Mouse (Mus musculus): ENCODE results near the gene Decr2.
"Not testable (repeated sequence)": the region's sequence is repeated elsewhere in the genome, so short reads cannot be mapped to it uniquely, and the experiment has no call there.

Gene Decr2

GRCm38 (mm10) chr17:26057787-26058567 lies 32.2 kb downstream of the Decr2 start:
- DNase-seq (ENCODE audit: inconsistent ontology term), result no peak

GRCm38 (mm10) chr17:26057278-26057677 lies 32.9 kb downstream of the Decr2 start:
- no peak for DNase-seq (ENCODE audit: inconsistent ontology term)

- no peak for DNase-seq (ENCODE audit: inconsistent ontology term)
Measured at GRCm38 (mm10) chr17:26055164-26055563, 35.0 kb downstream of the Decr2 start.

- no peak for DNase-seq (ENCODE audit: inconsistent ontology term)
Measured at GRCm38 (mm10) chr17:26054133-26054845, 35.8 kb downstream of the Decr2 start.

- no peak for DNase-seq (ENCODE audit: inconsistent ontology term)
Measured at GRCm38 (mm10) chr17:26052706-26053105, 37.4 kb downstream of the Decr2 start.

GRCm38 (mm10) chr17:26052074-26052473 lies 38.1 kb downstream of the Decr2 start:
- DNase-seq (ENCODE audit: inconsistent ontology term), result no peak

- no peak for DNase-seq (ENCODE audit: inconsistent ontology term)
Measured at GRCm38 (mm10) chr17:26048118-26048517, 42.0 kb downstream of the Decr2 start.

GRCm38 (mm10) chr17:26046253-26046997 lies 43.7 kb downstream of the Decr2 start:
- DNase-seq (ENCODE audit: inconsistent ontology term), result no peak

GRCm38 (mm10) chr17:26045285-26045684 lies 44.9 kb downstream of the Decr2 start:
- peak; percentile 21 for DNase-seq (ENCODE audit: inconsistent ontology term)

GRCm38 (mm10) chr17:26043249-26043636 lies 46.9 kb downstream of the Decr2 start:
- peak; percentile 90 for DNase-seq (ENCODE audit: inconsistent ontology term)

- DNase-seq (ENCODE audit: inconsistent ontology term), result no peak
Measured at GRCm38 (mm10) chr17:26042599-26043248, 47.4 kb downstream of the Decr2 start.

GRCm38 (mm10) chr17:26041111-26041802 lies 48.9 kb downstream of the Decr2 start:
- DNase-seq (ENCODE audit: inconsistent ontology term), result peak; percentile 58

- not testable (repeated sequence) for DNase-seq (ENCODE audit: inconsistent ontology term)
Measured at GRCm38 (mm10) chr17:26040711-26041110, 49.4 kb downstream of the Decr2 start.

GRCm38 (mm10) chr17:26032037-26032436 lies 58.1 kb downstream of the Decr2 start:
- DNase-seq (ENCODE audit: inconsistent ontology term), result no peak

GRCm38 (mm10) chr17:26031583-26031982 lies 58.6 kb downstream of the Decr2 start:
- DNase-seq (ENCODE audit: inconsistent ontology term), result peak; percentile 42

Data from Muller cell, postnatal 12 days (primary cell).